Mouse (Mus musculus) cerebellum, adult 9-10 months (tissue): ENCODE data around the gene Gm15056.

ENCODE experiments used
- DNase-seq: peaks from one replicate; pipeline ENCODE4 v3.0.0; 2022

Gene Gm15056

DNA sequence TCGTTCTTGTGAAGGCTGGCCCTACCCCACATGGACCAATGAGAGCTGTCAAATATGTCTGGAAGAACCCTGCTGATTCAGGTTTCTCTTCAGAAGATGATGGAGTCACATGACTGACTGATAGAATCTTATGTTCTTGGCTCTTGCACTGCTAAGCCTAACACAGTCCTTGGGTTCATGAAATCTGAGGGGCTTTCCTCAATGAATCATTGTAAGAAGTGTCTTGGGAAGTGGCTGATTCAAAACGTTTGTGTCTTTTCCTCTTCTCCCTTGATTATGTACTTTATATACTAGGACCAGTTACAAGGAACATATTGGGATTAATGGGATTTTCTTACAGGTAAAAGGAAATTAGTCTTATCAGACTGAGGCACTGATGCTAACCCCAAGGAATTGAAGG is at the start of gene Gm15056:
Gene Gm15056 (minus strand): TSS at position 101 of the 400 bp plus-strand sequence.
- DNase-seq: no peak

DNA sequence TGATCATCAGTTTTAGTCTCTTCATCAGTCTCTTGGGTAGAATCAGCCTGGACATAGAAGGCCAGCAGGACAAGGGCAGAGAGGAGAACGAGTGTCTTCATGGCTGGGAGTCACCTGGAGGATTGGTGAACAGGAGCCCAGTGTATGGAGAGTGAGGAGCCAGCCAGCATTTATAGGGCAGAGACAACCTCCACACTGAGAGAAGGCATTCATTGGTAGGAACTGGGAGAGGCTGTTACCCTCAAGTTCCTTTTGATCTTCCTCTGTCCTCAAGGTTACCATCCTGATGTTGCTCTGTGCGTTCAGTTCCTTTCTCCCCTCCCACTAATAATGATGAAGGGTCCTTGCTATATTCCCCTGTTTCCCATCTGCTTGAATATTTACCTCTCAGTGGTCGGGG is 42.2 kb upstream of the Gm15056 start, which contains the start of gene AY761185:
Gene AY761185 (minus strand): TSS at position 101 of the 400 bp plus-strand sequence.
- no peak for DNase-seq

DNA sequence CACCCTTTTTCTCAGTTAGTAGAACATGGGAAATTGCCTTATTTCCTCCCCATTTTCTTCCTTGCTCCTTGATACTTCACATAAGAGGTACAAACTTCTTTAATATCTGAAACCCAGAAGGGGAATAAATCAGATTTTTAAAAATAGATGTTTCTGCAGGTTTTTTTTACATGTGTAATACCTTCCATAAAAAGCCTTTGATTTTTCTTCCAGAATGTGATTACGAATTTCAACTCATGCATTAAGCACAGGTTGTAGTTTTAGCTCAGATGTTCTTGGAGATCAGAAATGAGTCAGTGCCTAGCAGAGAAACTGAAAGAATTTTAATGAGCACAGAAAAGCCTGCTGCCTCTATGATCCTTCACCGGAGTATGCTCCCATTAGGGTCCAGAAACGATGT is 19.5 kb upstream of the Gm15056 start, which contains the start of gene Gm6040:
Gene Gm6040 (minus strand): TSS at position 101 of the 400 bp plus-strand sequence.
- no peak for DNase-seq

DNA sequence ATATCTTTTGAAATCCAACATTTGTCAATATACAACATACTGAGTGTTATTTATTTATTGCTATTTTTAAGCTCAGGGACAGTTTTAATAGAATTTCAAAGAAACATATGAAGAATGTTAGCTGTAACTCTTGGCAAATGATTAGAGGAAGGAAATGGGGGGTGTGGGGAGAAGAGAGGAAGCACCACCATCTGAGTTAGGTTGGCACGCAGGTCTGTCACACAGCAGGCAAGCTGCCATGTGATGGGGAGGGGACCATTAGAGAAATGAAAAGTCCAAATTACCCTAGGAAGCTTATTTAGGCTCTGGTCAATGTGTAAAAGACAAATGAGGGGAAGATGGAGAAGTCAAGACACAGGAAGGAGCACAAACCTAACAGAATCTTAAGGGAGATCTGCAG is 9.9 kb upstream of the Gm15056 start:
- no peak for DNase-seq

DNA sequence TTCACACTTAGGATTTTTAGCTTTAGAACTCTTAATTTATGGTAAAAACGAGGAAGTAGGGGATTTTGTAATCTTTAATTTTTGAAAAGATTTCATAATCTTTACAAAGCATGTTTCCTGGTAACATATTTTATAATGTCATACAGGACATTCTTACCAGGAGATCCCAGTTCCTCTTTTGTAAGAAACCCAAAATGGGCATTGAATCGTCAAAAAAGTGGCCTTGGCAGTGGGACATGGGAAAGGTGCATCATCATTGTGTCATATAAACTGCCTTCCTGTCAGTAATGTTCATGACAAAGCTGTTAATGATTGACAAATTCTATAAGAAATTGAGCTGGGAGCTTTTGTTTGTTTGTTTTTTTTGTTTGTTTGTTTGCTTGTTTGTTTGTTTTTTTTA is 5.8 kb upstream of the Gm15056 start:
- DNase-seq: no peak

DNA sequence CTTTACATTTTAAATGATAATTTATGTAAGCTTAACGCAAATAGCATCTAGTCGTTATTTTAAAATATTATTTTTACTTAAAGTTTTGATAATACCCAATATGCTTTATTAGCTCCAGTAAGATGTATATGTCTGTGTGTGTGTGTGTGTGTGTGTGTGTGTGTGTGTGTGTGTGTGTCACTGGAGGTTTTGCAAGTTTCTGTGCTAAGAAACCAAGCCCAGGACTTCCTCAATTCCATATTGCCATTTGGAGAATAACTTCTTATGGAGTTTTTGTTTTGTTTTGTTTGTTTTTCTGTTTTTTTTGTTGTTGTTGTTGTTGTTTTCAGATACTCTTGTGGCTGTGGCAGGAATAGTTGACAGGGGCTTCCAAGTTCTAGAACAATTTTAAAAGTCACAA is 4.7 kb upstream of the Gm15056 start:
- DNase-seq: no peak

DNA sequence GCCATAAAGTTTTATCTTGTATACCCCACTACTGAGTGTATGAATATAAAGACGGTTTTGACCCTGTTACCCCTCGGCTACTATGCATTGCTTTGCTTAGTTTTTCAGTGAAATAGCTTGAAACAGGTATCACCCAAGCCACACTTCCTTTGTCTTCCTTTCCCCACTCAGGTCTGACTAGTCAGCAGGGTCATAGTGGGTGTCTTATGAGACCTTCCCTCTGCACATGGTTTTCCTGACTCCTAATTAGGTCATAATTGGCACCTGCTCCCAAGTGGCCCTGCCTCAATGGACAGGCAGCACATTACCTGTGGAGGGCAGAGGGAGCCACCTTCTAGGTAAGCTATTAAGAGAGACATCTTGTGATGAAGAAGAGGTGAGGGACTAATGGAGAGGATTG is 10.1 kb downstream of the Gm15056 start, which contains the start of gene Defb33:
Gene Defb33 (plus strand): TSS at position 301 of the 400 bp plus-strand sequence.
- no peak for DNase-seq

DNA sequence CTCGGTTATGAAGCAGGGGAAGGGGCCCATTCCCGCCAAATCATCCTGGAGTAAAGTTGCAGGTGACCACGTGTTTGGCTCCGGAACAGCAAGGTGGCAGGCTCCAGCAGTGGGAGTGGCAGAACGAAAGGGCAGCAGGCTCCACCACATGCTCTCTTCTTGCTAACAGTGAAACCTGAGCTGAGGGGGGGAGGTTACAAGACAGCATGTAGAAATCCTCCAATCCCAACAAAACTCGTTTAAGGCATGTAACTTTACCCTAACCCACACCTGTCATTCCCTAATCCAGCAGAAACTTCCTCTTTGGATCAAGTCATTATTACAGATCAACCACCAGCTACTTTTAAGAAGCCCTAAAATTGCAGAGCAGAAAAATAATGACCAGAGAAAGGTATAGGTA is 27.8 kb downstream of the Gm15056 start:
- no peak for DNase-seq
